Mouse (Mus musculus): ENCODE measurements at regions not wholly inside any gene's neighbourhood (a gene's known extent, or its start where the extent isn't known, plus 50 kb on each side); places are given as distances from the start of the nearest gene placed in this dataset.

- 57% methylated on average over 4 of the region's 4 CpGs for WGBS
- H3K27me3 ChIP-seq (ENCODE audit: insufficient read depth, poor library complexity, severe bottlenecking), result peaks cover 30% of the 10 kb centered on the region; the same call in 1 of the 2 replicates
- H3K4me1 ChIP-seq, result peaks cover 13% of the 10 kb centered on the region
- no peak overlapping the region for H3K4me3 ChIP-seq
- no peaks in the 10 kb centered on the region for H3K9me3 ChIP-seq
- H3K36me3 ChIP-seq, result no peaks in the 10 kb centered on the region
- no peak overlapping the region for H3K27ac ChIP-seq
- DNase-seq (ENCODE audit: low spot score), result no peak
Observed at GRCm38 (mm10) chr7:136427164-136427563, 467.2 kb upstream of the Mgmt start.

GRCm38 (mm10) chr7:136430085-136431011 is 464.1 kb upstream of the Mgmt start:
- peaks cover 38% of the 10 kb centered on the region; the same call in 1 of the 2 replicates for H3K27me3 ChIP-seq (ENCODE audit: insufficient read depth, poor library complexity, severe bottlenecking)
- H3K36me3 ChIP-seq, result no peaks in the 10 kb centered on the region
- no peaks in the 10 kb centered on the region for H3K9me3 ChIP-seq
- H3K4me1 ChIP-seq, result peaks cover 13% of the 10 kb centered on the region
- no peak overlapping the region for H3K4me3 ChIP-seq
- DNase-seq (ENCODE audit: low spot score), result no peak
- WGBS, result 67% methylated on average over 21 of the region's 21 CpGs
- no peak overlapping the region for H3K27ac ChIP-seq

- DNase-seq (ENCODE audit: low spot score), result no peak
- peaks cover 10% of the 10 kb centered on the region for H3K4me1 ChIP-seq
- no peak overlapping the region for H3K4me3 ChIP-seq
- no peaks in the 10 kb centered on the region for H3K9me3 ChIP-seq
- WGBS, result 83% methylated on average over 3 of the region's 3 CpGs
- no peak overlapping the region for H3K27ac ChIP-seq
- H3K36me3 ChIP-seq, result no peaks in the 10 kb centered on the region
- H3K27me3 ChIP-seq (ENCODE audit: insufficient read depth, poor library complexity, severe bottlenecking), result peaks cover 31% of the 10 kb centered on the region; the same call in 1 of the 2 replicates
Observed at GRCm38 (mm10) chr7:136433699-136434098, 460.7 kb upstream of the Mgmt start.

- WGBS, result 88% methylated on average over 13 of the region's 13 CpGs
- no peaks in the 10 kb centered on the region for H3K36me3 ChIP-seq
- peaks cover 10% of the 10 kb centered on the region for H3K4me1 ChIP-seq
- H3K4me3 ChIP-seq, result no peak overlapping the region
- H3K9me3 ChIP-seq, result no peaks in the 10 kb centered on the region
- peaks cover 24% of the 10 kb centered on the region; the same call in 1 of the 2 replicates for H3K27me3 ChIP-seq (ENCODE audit: insufficient read depth, poor library complexity, severe bottlenecking)
- DNase-seq (ENCODE audit: low spot score), result no peak
- no peak overlapping the region for H3K27ac ChIP-seq
Observed at GRCm38 (mm10) chr7:136434510-136434909, 459.9 kb upstream of the Mgmt start.

GRCm38 (mm10) chr7:136443436-136443835 is 451.0 kb upstream of the Mgmt start:
- no peaks in the 10 kb centered on the region for H3K9me3 ChIP-seq
- no peaks in the 10 kb centered on the region for H3K4me1 ChIP-seq
- H3K27me3 ChIP-seq (ENCODE audit: insufficient read depth, poor library complexity, severe bottlenecking), result 0 out of 2 replicates have a peak, but pooled peaks cover 4% of the 10 kb centered on the region
- no peak overlapping the region for H3K27ac ChIP-seq
- no peak for DNase-seq (ENCODE audit: low spot score)
- H3K36me3 ChIP-seq, result no peaks in the 10 kb centered on the region
- WGBS, result 86% methylated on average over 2 of the region's 2 CpGs
- no peak overlapping the region for H3K4me3 ChIP-seq

GRCm38 (mm10) chr7:136445091-136445490 is 449.3 kb upstream of the Mgmt start:
- 81% methylated on average over 6 of the region's 6 CpGs for WGBS

GRCm38 (mm10) chr7:136449286-136449685 is 445.1 kb upstream of the Mgmt start:
- Histone ChIP-seq H3K4me3 (no peak overlapping the region), H3K36me3 (no peaks in the 10 kb centered on the region), H3K27me3 (ENCODE audit: insufficient read depth, poor library complexity, severe bottlenecking) (peaks cover 26% of the 10 kb centered on the region), H3K4me1 (no peaks in the 10 kb centered on the region; the same call in 1 of the 2 replicates), H3K27ac (no peak overlapping the region), H3K9me3 (no peaks in the 10 kb centered on the region)
- no peak for DNase-seq (ENCODE audit: low spot score)
- WGBS, result 70% methylated on average over 1 of the region's 1 CpGs

More at GRCm38 (mm10) chr7:136445091-136445490, 449.3 kb upstream of the Mgmt start:
- H3K4me3 ChIP-seq, result no peak overlapping the region
- H3K9me3 ChIP-seq, result no peaks in the 10 kb centered on the region
- H3K27me3 ChIP-seq (ENCODE audit: insufficient read depth, poor library complexity, severe bottlenecking), result no peaks in the 10 kb centered on the region
- H3K36me3 ChIP-seq, result no peaks in the 10 kb centered on the region
- H3K4me1 ChIP-seq, result no peaks in the 10 kb centered on the region; the same call in 1 of the 2 replicates
- DNase-seq (ENCODE audit: low spot score), result no peak
- H3K27ac ChIP-seq, result no peak overlapping the region

GRCm38 (mm10) chr7:136451672-136452361 is 442.6 kb upstream of the Mgmt start:
- no peak overlapping the region for H3K27ac ChIP-seq
- WGBS, result 67% methylated on average over 8 of the region's 8 CpGs
- no peak for DNase-seq (ENCODE audit: low spot score)
- no peaks in the 10 kb centered on the region for H3K36me3 ChIP-seq
- H3K27me3 ChIP-seq (ENCODE audit: insufficient read depth, poor library complexity, severe bottlenecking), result peaks cover 37% of the 10 kb centered on the region
- no peak overlapping the region for H3K4me3 ChIP-seq
- peaks cover 14% of the 10 kb centered on the region; the same call in 1 of the 2 replicates for H3K4me1 ChIP-seq
- H3K9me3 ChIP-seq, result no peaks in the 10 kb centered on the region

- Histone ChIP-seq H3K9me3 (no peaks in the 10 kb centered on the region), H3K27ac (no peak overlapping the region), H3K4me3 (no peak overlapping the region), H3K27me3 (ENCODE audit: insufficient read depth, poor library complexity, severe bottlenecking) (peaks cover 37% of the 10 kb centered on the region), H3K36me3 (no peaks in the 10 kb centered on the region), H3K4me1 (peaks cover 22% of the 10 kb centered on the region; the same call in 1 of the 2 replicates)
- WGBS, result 79% methylated on average over 5 of the region's 5 CpGs
- DNase-seq (ENCODE audit: low spot score), result no peak
Observed at GRCm38 (mm10) chr7:136452561-136452960, 441.9 kb upstream of the Mgmt start.

- H3K9me3 ChIP-seq, result no peaks in the 10 kb centered on the region
- DNase-seq (ENCODE audit: low spot score), result no peak
- 27% methylated on average over 7 of the region's 7 CpGs for WGBS
- no peaks in the 10 kb centered on the region for H3K36me3 ChIP-seq
- H3K27ac ChIP-seq, result no peak overlapping the region
- H3K4me3 ChIP-seq, result no peak overlapping the region
- peaks cover 27% of the 10 kb centered on the region for H3K27me3 ChIP-seq (ENCODE audit: insufficient read depth, poor library complexity, severe bottlenecking)
- H3K4me1 ChIP-seq, result peaks cover 26% of the 10 kb centered on the region; the same call in 1 of the 2 replicates
Observed at GRCm38 (mm10) chr7:136457171-136457570, 437.2 kb upstream of the Mgmt start.

- Histone ChIP-seq H3K27ac (no peak overlapping the region), H3K4me3 (no peak overlapping the region), H3K4me1 (peaks cover 26% of the 10 kb centered on the region; the same call in 1 of the 2 replicates), H3K36me3 (no peaks in the 10 kb centered on the region), H3K27me3 (ENCODE audit: insufficient read depth, poor library complexity, severe bottlenecking) (peaks cover 21% of the 10 kb centered on the region), H3K9me3 (no peaks in the 10 kb centered on the region)
- DNase-seq (ENCODE audit: low spot score), result no peak
- WGBS, result 87% methylated on average over 10 of the region's 10 CpGs
Observed at GRCm38 (mm10) chr7:136457867-136458448, 436.5 kb upstream of the Mgmt start.

GRCm38 (mm10) chr7:136477135-136477534 is 417.3 kb upstream of the Mgmt start:
- H3K4me3 ChIP-seq, result no peak overlapping the region
- H3K27ac ChIP-seq, result no peak overlapping the region
- no peak for DNase-seq (ENCODE audit: low spot score)
- 0 out of 2 replicates have a peak, but pooled peaks cover 7% of the 10 kb centered on the region for H3K27me3 ChIP-seq (ENCODE audit: insufficient read depth, poor library complexity, severe bottlenecking)
- no peaks in the 10 kb centered on the region for H3K36me3 ChIP-seq
- H3K4me1 ChIP-seq, result no peaks in the 10 kb centered on the region
- WGBS, result 82% methylated on average over 4 of the region's 4 CpGs
- no peaks in the 10 kb centered on the region for H3K9me3 ChIP-seq

All from heart, embryonic 10.5 days (tissue).